Mouse (Mus musculus) left cerebral cortex, adult 9 months (tissue): ENCODE measurements around the gene Ankrd24.
A peak's percentile ranks its signal among the peaks of the same experiment; 100 is the strongest.
"Not testable (repeated sequence)": the region's sequence is repeated elsewhere in the genome, so short reads cannot be mapped to it uniquely, and the experiment has no call there.

ENCODE experiments used
- DNase-seq, 2 experiments: peaks; one replicate each; pipeline ENCODE4 v3.0.0; 2022; ENCODE audit warnings: low spot score in 2 of 2

The Ankrd24 gene

GRCm38 (mm10) chr10:81644162-81644561, 15.8 kb downstream of the Ankrd24 start:
- DNase-seq, result no peak

- DNase-seq, result peak in 1 of 2 experiments; percentile 19
Measured at GRCm38 (mm10) chr10:81644716-81645115, 16.4 kb downstream of the Ankrd24 start.

- no peak for DNase-seq
Measured at GRCm38 (mm10) chr10:81645391-81645790, 17.1 kb downstream of the Ankrd24 start.

GRCm38 (mm10) chr10:81646015-81646555, 17.7 kb downstream of the Ankrd24 start:
- no peak for DNase-seq

GRCm38 (mm10) chr10:81648803-81649775, 20.7 kb downstream of the Ankrd24 start, which contains the start of gene Gm10778:
Gene Gm10778 (plus strand): TSS chr10:81649059.
- peak; percentile 79 to 92 for DNase-seq

- no peak for DNase-seq
Measured at GRCm38 (mm10) chr10:81655178-81655577, 26.8 kb downstream of the Ankrd24 start.

GRCm38 (mm10) chr10:81656174-81656573, 27.8 kb downstream of the Ankrd24 start:
- DNase-seq, result no peak

- not testable (repeated sequence) for DNase-seq
Measured at GRCm38 (mm10) chr10:81687114-81687513, 58.8 kb downstream of the Ankrd24 start.
